Mouse (Mus musculus) frontal cortex, postnatal 14 days (tissue): Measurements from ENCODE around the gene Scaper.

Experiments
- DNase-seq, 2 experiments: peaks; one replicate each; pipeline ENCODE4 v3.0.0; 2022; ENCODE audit warnings: low spot score in 2 of 2

The Scaper gene

DNA sequence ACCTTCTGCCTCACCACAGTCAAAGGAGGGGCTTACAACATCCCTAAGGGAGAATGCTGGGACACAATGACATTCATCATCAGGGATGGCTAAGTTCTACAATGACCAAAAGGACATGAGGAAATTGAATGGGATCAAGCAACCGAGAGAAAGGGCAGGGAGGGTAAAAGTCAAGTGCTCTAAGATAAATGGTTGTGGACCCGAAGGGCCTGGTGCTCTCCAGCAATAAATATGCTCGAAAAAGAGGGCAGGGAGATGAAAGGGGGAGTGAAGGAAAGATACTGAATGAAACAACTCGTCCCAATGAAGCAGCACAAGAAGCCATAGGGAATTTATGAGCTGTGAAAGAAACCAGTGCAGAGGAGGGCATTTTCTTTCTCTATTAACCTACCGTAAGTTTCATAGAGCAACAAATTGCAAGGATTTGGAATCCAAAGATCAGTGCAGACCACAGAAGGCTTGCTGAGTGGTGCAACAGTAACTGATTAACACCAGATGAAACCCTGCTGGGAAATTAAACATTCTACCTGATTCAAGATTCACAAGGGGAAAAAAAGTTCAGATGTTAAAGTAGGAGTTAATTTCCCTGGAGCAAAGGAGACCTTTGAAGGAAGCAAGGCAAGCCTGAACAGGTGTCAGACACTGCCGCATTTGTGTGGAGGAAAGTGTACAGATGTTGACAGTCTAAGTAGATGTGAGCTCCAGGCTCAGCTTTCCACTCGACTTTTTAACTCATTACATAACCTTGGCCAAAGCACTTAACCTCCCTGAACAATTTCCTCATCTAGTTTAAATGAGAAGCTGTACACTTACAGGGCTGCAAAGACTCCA is 329.0 kb downstream of the Scaper start:
- no peak for DNase-seq

DNA sequence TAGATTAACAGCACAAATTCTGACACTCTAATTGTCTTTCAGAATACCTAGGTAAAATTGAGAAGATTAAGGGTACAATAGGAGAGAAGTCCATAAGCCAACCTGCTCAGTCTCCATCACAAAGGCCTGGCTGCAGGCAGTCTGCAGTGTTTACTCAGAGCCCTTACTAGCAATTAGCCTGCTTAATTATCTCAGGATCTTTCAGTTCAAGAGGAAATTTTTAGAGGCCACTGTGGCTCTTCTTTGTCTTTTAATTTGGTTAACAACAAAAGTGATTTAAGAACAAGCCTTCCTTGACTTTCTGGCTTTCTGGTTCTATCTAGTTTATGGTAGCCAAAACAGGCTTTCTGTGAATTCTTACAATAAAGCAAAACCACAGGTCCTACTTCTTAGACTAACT is 339.3 kb downstream of the Scaper start:
- DNase-seq = no peak

DNA sequence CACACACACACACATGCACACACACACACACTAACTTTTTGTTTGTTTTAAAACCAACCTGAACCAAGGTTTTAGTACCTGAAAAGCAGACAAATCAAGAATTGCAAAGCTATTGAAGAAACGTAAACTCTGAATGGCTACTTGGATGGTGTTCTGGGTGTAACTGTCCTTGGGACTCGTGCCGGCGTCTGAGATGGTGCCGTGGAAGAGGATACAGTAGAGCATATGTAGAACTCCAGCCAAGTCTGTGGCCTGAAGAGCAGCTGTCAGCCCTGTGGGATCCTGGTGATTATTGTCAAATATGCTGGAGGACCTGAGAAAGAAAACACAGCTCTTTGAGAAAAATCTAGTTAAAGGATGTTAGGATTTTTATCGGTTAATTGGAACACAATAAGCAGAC is 351.8 kb downstream of the Scaper start:
- DNase-seq = no peak

DNA sequence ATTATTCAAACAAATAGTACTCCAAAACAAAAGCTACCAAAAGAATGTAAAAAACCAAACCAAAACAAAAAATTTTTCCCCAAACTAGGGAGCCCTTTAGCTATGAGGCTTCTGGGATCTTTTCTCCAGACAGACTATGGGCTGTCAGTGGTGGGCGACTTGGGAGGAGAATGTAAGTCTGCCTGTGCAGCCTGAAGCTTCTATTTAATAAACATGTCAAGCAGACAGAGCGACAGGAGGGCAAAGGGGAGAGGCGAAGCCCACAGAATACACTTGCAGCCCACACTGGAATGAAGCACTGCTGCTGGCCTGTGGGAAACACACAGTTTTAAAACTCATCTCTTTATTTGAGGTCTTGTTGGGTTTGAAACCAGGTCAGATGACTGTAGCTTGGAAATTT is 356.5 kb downstream of the Scaper start:
- no peak for DNase-seq

DNA sequence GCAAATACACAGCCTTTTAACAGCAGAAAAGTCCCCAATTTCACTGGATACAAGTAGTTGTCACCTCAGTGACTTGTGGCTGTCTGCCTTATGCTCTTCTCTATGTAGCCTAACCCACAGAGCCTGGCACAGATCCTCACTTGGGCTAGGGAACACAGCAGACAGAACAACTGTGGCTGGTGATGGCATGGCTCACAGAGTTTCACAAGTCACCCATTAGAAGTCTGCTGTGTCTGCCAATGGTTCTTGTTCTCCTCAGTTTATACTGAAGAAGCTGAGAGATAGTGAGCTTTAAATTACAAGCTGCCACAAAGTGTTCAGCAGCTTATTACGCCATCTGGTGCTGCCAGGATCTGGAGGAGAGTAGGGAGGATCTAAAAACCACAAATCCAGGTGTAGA is 361.3 kb downstream of the Scaper start:
- DNase-seq = no peak

DNA sequence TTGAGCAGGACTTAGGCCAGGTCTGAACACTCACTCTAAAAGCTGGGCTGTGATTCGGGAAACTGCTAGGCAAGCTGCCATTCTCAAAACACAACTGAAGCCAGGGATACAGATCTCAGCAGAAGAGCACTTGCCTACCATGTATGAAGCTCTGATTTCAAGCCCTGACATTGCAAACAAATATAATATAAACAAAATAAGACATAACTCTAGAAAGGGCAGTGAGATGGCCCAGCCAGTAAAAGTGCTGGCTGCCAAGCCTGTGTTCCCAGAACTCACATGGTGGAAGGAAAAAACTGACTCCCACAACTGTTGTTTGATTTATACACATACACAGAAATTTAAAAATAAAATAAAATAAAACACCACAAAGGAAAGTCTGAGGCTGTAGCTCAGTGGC is 366.8 kb downstream of the Scaper start:
- no peak for DNase-seq

DNA sequence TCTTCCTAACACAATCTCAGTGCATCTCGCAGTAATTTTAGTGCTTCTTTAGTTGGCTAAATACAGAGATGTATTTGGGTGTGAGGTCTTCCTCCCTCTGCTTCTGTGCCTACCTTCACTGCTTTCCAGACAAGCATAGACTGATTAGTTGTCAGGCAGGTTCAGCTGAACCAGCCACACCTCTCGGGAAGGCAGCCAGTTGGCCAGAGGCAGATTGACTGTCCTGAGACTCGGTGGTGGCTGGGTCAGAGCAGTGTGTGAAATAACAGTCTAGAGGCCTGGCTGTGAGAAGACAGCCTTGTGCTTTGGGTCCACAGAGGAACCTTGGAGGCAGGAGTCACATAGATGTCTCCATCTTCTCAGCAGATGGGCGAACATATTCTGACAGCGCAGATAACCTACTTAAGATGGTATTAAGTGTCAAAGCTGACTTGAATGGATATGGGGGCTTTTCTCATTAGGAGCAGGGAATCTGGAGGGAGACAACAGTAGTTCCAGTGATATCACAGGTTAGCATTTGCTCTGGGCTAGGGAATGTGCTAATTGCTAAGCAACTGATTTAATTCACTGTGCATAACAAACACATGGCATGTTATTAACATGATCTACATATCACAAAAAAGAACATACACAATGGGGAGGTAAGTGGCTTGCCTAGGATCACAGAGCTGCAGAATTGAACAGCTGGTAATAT is 369.3 kb downstream of the Scaper start:
- no peak for DNase-seq

DNA sequence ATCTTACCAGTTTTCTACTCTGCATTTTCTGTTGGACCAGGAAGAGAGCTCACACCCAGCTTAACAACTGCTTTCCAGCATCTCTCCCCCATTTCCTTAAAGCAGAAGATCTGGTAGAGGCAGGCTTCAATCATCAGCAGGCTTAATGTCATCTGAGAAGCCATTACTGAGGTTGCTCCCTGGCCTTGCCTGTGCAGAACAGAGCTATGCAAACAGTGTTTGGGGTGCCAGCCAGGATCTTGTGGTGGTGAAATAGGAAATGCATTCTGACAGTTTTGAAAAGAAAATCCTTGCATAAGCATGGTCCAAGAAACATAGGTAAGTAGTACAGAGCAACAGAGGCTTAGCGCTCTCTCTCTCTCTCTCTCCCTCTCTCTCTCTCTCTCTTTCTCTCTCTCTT is 377.0 kb downstream of the Scaper start:
- DNase-seq = no peak

DNA sequence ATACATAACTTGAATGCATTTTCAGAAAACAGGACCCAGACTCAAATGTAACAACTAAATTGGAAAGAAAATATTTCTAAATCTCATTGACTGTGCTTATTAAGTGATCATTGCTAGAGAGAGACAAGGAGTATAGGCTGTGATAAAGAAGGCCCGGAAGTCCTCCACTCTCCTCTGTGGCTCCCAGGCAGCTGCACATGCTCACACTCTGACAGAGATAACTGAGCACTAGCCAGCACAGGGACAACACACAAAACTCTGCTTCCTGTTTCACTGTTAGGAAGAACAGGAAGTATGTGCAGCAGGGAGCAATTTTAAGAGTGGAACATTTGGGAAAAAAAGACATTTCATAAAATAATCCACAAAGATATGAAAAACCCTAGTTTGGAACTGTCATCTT is 382.9 kb downstream of the Scaper start:
- DNase-seq = no peak

DNA sequence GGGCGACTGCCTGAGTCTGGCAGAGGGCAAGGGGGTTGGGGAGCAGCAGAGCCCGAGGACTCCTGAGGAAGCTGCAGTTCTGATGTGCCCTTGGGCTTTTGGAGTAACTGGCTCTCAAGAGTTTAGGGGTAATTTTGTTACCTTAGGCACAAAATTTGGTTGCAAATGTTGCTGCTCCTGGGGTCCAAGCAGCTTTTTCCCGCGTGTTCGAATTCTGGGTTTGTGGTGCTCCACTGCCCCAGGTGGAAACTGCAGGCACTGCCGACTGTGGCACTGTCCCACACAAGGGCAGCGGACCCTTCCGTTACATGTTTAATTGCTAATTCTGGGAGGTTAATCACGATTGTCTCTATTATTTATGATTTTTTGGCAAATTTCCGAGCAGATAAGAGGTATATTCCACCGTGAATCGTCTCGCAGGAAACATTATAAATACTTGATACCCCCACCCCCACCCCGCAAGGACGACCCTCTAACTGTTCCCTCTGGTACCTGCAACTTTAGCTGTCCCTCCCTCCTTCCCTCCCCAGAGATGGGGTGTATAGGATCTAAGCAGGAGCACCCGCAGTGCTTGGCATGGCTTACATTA is 388.5 kb downstream of the Scaper start:
- no peak for DNase-seq

DNA sequence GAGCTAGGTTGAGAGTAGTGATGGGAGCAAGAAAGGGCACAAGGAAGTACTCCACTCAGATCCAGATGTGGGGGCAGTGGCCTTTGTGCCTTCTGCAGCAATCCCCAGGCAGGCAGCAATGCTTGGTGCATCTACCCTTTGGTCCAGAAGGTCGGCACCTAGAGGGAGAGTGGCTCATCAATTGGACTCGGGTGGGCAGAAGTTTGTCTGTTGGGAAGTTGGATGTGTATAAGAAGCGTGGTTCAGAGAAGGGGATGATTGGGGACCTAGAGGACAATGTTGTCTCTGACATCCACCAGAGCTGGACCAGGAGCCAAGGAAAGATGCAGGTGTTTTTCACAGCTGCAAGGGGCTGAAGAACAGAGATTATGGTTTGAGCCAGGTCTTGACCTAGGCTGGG is 389.0 kb downstream of the Scaper start:
- DNase-seq = no peak

DNA sequence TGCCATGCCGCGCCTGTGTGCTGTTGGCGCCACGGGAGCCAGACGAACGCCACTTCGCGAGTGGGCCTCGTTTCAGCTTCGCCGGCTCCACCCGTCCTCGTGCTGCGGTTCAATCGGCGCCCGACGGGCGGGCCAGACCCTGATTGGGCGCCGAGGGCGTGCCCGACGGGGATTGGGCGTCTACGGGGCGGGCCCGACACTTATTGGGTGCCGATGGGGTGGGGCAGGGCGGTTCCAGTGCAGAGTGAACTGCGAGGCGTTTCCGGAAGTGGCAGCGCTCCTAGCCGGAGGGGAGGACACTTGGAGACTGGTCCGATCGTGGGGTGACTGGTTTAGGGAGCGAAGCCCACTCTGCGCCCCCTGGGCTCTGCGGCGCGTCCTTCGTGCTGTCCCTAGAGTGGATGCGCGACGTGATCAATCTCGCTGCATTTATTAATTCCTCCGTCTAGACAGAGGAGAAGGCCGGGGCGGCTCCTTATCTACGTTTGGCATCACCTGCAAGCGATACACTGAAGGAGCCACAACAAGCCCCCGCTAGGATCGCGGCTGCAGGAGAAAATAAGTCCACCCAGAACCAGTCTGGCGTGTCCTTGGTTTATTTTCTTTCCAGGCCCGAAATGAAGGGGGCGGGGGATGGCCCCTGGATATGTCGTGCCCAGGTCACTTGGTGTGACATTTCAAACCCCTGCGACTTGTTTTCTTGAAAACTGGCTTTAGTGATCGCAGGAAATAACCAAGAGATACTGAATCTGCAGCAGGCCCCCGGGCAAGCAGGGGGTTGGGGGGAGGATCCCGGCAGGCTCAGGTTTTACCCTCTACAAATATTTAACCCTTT is 391.5 kb downstream of the Scaper start:
- no peak for DNase-seq

DNA sequence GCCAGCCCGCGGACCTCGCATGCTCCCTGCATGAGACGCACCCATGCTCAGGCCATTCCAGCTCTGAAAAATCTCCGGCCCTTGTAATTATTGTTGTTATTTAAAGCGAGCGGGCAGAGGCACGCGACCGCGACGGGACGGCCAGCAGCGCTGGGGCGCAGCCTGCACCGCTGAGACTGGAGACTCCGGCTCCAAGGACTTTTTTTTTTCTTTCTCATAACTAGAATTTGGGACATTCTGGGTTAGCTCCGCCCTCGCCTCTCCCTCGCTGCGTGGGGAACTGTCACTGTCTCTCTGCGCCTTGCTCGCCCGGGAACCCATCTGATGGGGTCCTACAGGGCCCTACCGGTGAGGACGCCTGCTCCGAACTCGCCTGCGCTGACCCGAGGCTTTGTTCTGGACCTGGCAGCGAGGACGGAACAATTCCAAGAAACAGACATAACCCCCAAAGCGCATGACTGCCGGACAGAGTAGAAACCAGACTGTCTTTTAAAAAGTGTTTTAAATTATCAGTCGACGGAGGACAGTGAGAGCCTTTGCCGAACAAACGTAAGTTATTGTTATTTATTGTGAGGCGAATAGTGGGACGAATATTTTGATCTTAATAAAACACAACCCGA is 392.3 kb downstream of the Scaper start:
- no peak for DNase-seq

DNA sequence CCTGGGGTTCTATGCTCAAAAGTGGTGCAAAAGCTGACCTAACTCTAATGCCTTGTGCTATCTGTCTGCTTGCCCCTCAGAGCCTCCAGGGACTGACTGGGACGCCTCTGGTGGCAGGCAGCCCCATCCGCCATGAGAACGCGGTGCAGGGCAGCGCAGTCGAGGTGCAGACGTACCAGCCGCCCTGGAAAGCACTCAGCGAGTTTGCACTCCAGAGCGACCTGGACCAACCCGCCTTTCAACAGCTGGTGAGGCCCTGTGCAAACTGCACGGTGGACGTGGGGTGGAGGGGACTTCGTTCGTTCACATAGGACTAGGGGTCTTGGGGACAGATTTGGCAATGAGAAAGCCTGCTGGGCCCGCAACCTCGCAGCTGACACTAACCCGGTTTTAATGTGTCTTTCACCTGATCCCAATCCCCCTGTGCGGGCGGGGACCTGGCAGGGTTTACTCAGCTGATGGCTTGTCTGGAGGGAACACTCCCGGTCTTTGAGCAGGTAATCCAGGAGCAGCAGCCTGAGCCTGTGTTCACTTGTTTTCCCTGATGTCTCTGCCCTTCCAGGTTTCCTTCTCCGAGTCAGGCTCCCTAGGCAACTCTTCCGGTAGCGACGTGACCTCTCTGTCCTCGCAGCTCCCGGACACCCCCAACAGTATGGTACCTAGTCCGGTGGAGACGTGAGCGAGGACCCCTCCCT is 392.9 kb downstream of the Scaper start:
- DNase-seq = peak; percentile 17 to 35

DNA sequence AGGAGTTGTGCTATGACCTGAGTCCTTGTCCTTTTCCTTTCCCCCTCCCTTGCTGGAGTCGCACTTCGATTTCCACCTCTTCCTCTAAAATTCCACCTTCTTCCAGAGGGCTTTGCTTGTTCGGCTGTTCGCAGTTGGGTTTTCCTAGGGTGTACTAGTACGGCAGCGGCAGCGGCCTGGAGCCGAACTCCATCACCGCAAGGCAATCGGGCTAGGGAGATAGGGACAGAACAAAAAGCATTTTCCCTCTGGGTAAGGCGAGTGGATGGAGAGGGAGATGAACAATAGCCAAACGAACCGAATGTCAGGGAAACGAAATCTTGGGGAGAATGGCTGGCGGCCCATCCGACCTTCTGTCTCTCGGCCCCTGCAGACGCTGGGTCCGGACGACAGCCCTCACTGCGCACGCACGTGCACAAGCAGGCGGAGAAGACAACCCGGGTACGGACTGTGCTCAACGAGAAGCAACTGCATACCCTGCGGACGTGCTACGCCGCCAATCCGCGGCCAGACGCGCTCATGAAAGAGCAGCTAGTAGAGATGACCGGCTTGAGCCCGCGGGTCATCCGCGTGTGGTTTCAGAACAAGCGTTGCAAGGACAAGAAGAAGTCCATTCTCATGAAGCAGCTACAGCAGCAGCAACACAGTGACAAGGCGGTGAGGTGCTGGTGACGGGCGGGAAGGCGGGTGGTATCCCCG is 394.1 kb downstream of the Scaper start:
- DNase-seq = peak; percentile 29 to 55

DNA sequence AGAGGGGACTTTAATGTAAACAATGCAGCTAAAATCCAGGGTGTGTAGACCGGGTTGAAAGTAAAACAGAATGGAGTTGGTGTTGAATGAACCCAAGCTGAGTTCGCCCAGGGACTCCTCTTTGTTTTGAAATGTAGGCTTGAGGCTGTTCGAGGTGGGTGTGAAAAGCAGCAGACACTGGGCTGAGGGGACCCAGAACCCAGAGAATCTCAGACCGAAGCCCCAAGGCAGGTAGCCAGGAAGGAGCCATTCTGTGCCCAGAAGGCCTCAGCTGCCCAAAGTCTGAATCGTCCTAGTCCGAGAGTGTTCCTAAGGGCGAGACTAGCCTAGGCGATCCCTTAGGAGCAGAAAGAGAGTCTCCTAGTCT is 394.6 kb downstream of the Scaper start:
- no peak for DNase-seq

DNA sequence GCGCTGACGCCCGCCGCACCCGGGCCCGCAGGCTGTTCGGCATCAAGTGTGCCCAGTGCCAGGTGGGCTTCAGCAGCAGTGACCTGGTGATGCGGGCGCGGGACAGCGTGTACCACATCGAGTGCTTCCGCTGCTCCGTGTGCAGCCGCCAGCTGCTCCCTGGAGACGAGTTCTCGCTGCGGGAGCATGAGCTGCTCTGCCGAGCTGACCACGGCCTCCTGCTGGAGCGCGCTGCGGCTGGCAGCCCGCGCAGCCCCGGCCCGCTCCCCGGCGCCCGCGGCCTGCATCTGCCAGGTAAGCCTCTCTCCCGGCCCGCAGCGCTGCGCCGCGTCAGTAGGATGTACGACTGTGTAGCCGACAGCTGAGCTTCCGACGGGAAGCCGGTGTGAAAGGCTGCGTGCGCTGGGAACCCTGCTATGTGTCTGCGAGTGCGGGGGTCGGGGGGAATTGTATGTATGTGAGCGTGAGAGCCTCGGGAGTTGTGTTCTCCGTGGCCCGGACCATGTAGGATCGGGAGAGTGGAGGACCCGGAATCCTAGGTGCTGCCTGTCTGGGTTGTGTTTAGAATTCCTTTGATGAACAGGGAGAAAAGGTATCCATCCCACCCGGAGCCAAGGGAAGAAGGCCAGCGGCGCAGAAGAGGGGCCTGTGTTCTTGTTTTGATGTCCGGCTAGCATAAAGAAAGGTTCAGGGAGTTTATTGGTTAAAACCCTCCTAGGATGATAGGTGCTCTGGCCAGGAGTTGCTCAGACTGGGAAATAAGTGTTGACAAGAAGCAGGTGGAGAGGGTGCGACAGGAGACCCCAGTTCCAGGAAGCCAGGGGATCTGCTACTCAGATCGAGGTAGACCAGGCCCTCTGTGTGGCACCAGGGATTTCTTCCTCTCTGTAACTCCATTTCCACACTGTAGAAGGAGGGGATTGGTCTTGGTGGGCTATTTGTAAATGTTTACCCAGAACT is 395.3 kb downstream of the Scaper start:
- no peak for DNase-seq

DNA sequence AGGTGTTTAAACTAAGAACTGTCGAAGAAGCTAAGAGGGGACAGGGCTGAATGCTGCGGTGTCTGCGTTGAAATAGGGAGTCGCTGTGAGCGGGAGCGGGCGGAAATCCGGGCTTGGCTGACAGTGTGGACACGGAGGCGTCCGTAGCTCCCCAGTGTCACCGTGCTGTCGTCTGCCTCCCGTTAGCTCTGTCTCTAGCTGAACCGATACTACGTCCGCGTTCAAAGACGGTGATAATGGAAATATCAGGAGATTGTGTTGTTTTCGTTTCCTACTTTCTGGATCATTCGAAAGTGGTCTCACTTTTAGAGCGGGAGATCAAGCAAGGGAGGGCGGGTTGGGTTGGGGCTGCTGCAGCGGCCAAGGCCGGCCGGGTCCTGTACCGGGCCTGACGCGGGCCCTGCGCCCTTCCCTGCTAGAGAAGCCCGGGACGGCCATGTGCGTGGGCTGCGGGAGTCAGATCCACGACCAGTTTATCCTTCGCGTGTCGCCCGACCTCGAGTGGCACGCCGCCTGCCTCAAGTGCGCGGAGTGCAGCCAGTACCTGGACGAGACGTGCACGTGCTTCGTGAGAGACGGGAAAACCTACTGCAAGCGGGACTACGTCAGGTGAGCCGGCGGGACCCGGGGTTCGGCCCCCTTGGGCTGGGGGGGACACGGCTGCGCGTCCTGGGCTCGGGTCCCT is 396.1 kb downstream of the Scaper start:
- peak in 1 of 2 experiments; percentile 21 for DNase-seq

DNA sequence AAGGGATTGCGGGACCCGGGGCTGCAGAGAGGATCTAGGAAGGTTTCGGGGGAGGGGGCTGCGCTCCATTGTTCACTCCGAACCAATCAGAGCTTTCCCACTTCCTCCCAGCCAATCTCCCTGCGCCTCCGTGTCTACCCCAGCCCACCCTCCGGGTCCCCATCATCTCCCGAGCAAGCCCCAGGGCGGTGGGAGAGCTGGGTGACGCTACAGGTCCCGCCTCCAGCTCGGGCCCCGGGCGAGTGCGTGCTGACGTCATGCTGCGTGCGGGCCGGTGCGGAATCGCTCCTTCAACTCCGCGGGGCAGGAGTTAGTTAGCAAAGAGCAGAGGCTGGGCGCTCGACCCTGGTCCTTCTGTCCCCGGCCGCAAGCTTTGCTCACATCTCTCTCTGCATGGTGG is 397.0 kb downstream of the Scaper start:
- peak; percentile 8 to 20 for DNase-seq
